Mouse (Mus musculus): ENCODE measurements around the gene Elp5. TPM values are rescaled to one million over a fixed set of nuclear protein-coding genes. Genes with fewer than 3 reads are reported as not detected.

Gene Elp5
- polyA plus RNA-seq, 1 experiment from 2014 or later: 127 TPM

DNA sequence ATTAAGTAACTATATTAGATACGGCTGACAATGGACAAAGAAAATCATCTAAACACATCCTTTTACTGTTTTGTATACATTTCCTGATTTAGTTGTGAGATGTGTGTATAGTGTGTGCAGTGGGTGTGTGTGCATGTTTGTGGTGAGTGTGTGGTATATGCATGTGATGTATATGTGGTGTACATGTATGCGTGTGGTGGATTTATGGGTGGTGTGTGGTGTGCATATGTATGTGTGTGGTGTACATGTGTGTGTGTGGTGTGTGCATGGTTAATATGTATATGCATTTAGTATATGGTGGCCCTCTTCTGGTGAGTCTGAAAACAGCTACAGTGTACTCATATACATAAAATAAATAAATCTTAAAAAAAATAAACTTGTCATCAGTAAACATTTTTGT is 54.8 kb downstream of the Elp5 start:
- Histone ChIP-seq H3K27ac (replicated peaks) (no peak overlapping the region), H3K9me3 (no peaks in the 10 kb centered on the region), H3K4me1 (peaks cover 3% of the 10 kb centered on the region), H3K36me3 (no peaks in the 10 kb centered on the region), H3K4me3 (no peak overlapping the region), H3K27me3 (no peaks in the 10 kb centered on the region), H3K4me2 (replicated peaks) (no peak overlapping the region), H3K9ac (replicated peaks) (no peak overlapping the region)
- 97% methylated on average over 2 of the region's 2 CpGs for WGBS
- ATAC-seq (ENCODE audit: low FRiP score, low read depth): no peak

DNA sequence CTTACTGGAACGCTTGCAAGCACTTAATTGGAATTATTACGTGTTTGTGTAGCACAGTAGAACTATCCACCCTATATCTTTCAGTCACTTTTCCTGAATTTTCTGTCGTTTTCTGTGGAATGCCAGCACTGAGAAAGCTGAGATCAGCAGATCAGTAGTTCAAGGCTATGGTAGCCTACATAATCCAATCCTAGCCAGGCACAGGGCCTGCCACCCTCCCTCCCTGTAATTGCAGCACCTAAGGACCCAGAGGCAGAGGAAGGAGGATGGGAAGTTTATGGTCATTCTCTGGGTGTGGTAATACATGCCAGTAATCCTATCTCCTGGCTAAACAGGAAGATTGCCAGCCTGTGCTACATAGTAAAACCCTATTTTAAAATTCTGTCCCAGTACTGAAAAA is 59.5 kb downstream of the Elp5 start:
- 69% methylated on average over 3 of the region's 3 CpGs for WGBS
- Histone ChIP-seq H3K4me3 (no peak overlapping the region), H3K4me2 (replicated peaks) (no peak overlapping the region), H3K9ac (replicated peaks) (no peak overlapping the region), H3K27ac (replicated peaks) (no peak overlapping the region), H3K27me3 (no peaks in the 10 kb centered on the region), H3K4me1 (peaks cover 22% of the 10 kb centered on the region), H3K36me3 (peaks cover 13% of the 10 kb centered on the region), H3K9me3 (no peaks in the 10 kb centered on the region)
- no peak for ATAC-seq (ENCODE audit: low FRiP score, low read depth)

DNA sequence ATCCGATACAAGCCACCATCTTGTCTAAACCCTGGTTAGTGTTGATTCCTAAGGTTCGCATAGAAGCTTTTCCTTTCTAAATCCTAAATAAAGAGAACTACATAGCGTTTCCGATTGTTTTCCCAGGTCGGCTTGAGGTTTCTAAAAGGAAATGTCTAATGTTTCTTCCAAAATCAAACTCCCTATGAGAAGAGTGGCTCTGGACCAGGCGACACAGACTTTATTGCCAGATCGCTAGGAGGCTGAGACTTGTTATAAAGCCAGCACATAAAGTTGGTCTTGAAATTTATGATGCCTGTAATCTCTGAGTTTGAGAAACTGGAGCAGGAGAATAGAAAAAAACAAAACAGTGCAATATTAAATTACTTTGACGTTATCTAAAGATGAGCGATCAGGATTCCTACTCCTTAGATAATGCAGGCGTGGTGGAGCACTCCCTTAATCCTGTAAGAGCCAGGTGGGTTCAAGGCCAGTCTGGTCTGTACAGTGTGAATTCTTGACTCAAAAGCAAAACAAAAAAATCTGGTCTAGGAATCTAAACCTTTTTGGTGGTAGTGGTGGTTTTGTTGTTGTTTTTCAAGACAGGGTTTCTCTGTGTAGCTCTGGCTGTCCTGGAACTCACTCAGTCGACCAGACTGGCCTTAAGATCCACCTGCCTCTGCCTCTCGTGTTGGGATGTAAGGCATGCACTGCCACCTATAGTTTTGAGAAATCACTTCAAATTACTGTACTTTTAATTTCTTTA is 60.1 kb downstream of the Elp5 start:
- WGBS: 5% methylated on average over 12 of the region's 12 CpGs
- peaks cover 19% of the 10 kb centered on the region for H3K36me3 ChIP-seq
- no peak for ATAC-seq (ENCODE audit: low FRiP score, low read depth)
- peak overlapping the region; percentile 98 for H3K4me3 ChIP-seq
- peaks cover 22% of the 10 kb centered on the region for H3K4me1 ChIP-seq
- peak overlapping the region; percentile 63 for H3K9ac ChIP-seq (replicated peaks)
- H3K9me3 ChIP-seq: no peaks in the 10 kb centered on the region
- no peaks in the 10 kb centered on the region for H3K27me3 ChIP-seq
- H3K27ac ChIP-seq (replicated peaks): peak overlapping the region; percentile 95
- H3K4me2 ChIP-seq (replicated peaks): peak overlapping the region; percentile 62

DNA sequence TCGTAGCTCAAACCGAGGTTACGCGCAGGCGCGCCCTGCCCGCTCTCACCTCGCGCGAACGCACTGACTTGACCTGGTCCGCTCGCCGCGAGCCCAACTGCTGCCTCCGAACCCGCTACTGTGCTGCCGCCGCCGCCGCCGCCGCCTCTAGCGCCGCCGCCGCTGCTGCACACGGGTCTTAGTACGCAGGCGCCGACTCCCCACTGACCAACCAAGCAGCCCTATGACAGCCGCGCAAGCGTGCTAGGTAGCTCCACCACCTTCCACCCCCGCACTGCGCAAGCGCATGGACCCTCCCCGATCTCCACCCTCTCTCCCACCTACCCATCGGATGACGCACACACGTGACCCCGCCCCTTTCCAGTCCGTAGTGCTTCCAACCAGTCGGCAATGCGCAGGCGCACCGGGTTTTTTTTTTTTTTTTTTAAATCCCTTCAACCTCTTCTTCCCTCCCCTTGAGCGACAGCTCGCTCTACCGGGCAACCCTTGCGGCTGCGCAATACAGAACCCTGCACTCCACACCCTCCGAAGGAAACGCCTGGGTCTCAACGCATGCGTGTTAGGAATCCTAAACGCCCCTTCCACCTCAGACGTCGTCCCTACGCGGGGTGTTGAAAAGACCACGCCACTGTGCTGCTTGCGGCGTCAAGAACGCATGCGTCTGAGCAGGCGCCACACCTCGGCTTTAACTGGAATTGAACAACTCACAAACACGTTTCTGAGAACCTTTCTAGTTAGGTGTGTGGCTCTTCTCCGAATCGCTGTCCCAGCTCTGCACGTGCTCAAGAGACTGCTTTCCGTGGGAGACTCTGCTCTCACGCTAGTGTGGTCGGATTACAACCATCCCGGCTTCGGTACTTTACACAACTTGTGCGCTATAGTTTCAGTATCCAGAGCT is 61.0 kb downstream of the Elp5 start, which contains the start of gene Eif5a:
Eif5a (minus strand) TSS at position 845 of the 898 bp plus-strand sequence.
- peaks cover 23% of the 10 kb centered on the region for H3K4me1 ChIP-seq
- H3K27me3 ChIP-seq: no peaks in the 10 kb centered on the region
- H3K9me3 ChIP-seq: no peaks in the 10 kb centered on the region
- WGBS: under 1% methylated on average over 78 of the region's 78 CpGs
- H3K36me3 ChIP-seq: peaks cover 27% of the 10 kb centered on the region
- H3K4me3 ChIP-seq: peak within 1 kb of the TSS; percentile 98
- peak within 1 kb of the TSS; percentile 95 for H3K27ac ChIP-seq (replicated peaks)
- H3K9ac ChIP-seq (replicated peaks): peak within 1 kb of the TSS; percentile 95
- ATAC-seq (ENCODE audit: low FRiP score, low read depth): peak; percentile 95
- H3K4me2 ChIP-seq (replicated peaks): peak within 1 kb of the TSS; percentile 96

DNA sequence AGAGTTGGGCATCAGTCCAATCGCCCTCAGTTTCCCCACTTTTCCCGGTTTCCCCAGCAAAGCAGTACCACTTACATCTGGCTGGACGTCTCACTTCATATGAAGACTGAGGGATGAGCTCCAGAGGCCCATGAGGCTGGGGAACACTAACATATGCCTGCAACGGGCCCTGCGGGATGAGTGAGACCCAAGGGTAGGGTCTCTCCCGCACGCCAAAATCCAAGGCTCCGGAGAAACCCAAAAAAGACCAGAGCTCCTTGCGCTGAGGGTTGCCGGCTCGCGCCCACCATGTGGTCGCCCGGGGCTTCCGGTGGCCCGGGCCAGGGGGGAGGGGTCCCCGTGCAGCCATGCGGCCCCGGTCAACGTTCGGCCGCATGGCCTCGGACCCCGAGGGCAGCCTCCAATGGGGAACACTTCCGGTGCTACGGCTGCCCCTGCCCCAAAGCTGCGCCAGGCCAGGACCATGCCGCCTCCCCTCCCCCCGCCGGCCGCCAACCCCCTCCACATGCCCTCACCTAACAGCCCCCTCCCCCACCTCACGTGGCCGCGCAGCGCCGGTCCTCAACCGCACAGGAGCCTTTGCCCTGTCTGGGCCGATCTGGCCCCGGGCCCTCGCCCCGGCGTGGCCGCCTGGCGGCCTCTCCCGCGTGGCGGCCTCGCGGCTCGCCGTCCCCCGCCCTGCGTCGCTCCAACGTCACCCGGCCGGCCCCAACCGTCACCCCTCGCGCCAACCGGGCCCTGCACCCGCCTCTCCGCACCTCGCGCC is 61.9 kb downstream of the Elp5 start:
- peak overlapping the region; percentile 95 for H3K9ac ChIP-seq (replicated peaks)
- ATAC-seq (ENCODE audit: low FRiP score, low read depth): peak; percentile 47
- peak overlapping the region; percentile 96 for H3K4me2 ChIP-seq (replicated peaks)
- no peaks in the 10 kb centered on the region for H3K27me3 ChIP-seq
- peak overlapping the region; percentile 95 for H3K27ac ChIP-seq (replicated peaks)
- no peaks in the 10 kb centered on the region for H3K9me3 ChIP-seq
- peaks cover 32% of the 10 kb centered on the region for H3K4me1 ChIP-seq
- WGBS: 1% methylated on average over 51 of the region's 65 CpGs
- H3K4me3 ChIP-seq: peak overlapping the region; percentile 98
- peaks cover 36% of the 10 kb centered on the region for H3K36me3 ChIP-seq

DNA sequence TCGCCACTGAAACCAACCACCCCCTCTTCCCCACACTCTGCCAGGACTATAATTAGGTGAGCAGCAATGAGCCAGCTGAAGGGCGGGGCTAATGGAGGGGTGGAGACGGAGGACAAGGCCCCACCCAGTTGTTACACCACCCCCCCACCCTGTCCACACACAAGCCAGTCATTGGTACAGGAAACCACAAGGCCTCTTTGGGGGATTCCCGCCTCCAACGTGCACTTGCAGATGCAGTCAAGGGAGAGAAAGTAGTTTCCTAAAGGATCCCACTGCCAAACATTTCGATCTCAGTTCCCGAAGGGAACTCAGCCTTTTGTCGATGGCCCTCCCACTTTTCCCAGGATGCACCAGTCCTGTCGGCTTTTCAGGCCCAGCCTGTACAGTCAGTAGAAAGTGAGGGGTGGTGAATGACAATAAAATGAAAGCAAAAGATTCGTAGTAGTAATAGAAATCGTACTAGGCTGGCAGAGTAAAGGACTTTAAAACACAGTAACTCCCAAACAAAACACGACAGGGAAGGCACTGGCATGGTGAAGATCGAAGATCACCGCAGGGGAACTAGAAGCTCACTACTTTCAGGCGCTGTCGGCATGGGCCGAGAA is 62.6 kb downstream of the Elp5 start:
- WGBS: 2% methylated on average over 17 of the region's 17 CpGs
- no peak for ATAC-seq (ENCODE audit: low FRiP score, low read depth)
- Histone ChIP-seq H3K27ac (replicated peaks) (peak overlapping the region; percentile 95), H3K4me2 (replicated peaks) (peak overlapping the region; percentile 96), H3K27me3 (no peaks in the 10 kb centered on the region), H3K9me3 (no peaks in the 10 kb centered on the region), H3K36me3 (peaks cover 41% of the 10 kb centered on the region), H3K4me3 (peak overlapping the region; percentile 98), H3K9ac (replicated peaks) (peak overlapping the region; percentile 95), H3K4me1 (peaks cover 39% of the 10 kb centered on the region)

DNA sequence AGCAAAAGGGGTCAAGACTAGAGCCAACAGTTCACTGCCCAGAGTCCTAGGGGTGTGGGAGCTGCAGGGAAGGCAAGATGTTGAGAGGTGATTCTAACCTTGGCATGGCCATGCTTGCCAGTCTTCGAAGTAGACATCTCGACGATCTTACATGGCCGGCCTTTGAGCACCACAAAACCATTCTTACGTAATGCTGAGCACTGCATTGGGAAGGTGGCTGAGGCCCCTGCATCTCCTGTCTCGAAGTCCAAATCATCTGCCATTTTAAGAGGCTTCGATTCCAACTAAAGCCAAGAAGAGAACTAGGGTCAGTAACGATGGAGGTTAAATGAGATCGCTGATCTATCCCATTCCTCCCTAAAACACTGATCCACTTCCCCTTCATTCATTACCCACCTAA is 63.3 kb downstream of the Elp5 start:
- Histone ChIP-seq H3K27ac (replicated peaks) (peak overlapping the region; percentile 95), H3K9me3 (no peaks in the 10 kb centered on the region), H3K9ac (replicated peaks) (peak overlapping the region; percentile 95; the same call in 1 of the 2 replicates), H3K36me3 (peaks cover 41% of the 10 kb centered on the region), H3K27me3 (no peaks in the 10 kb centered on the region), H3K4me3 (peak overlapping the region; percentile 98), H3K4me2 (replicated peaks) (peak overlapping the region; percentile 96), H3K4me1 (peaks cover 45% of the 10 kb centered on the region)
- no peak for ATAC-seq (ENCODE audit: low FRiP score, low read depth)
- 80% methylated on average over 9 of the region's 9 CpGs for WGBS

MicroRNAs encoded within 50 kb of the gene (microRNA counts, 519-probe panel; counts per million panel counts)
- microRNA mmu-miR-324-3p: not detected
- 4,470 counts per million, percentile 32 among the panel's probes with 10 or more counts for microRNA mmu-miR-324-5p

Small RNA genes within 50 kb of the gene (microRNA-seq; reads per million reads assigned to microRNA genes)
- not detected for gene Gm44349
- 4,823 reads per million, percentile 90 among the genes with 10 or more reads in this experiment for gene Mir324

Other genes with a start within 250 kb of the Elp5 start
- 32.0 and 37.1 TPM in 2 replicates for gene Polr2a, start 223.9 kb downstream of the Elp5 start, polyA plus RNA-seq (2016; fragmentation: Nextera tagmentation; extraction: Ambion mirVana)
- 0.18 and 0.27 TPM in 2 replicates for gene Slc35g3, start 220.5 kb downstream of the Elp5 start, polyA plus RNA-seq (2016; fragmentation: Nextera tagmentation; extraction: Ambion mirVana)
- 2.0 TPM in 2 replicates for gene Zbtb4, start 216.6 kb downstream of the Elp5 start, polyA plus RNA-seq (2016; fragmentation: Nextera tagmentation; extraction: Ambion mirVana)
- 1.3 and 1.7 TPM in 2 replicates for gene Chrnb1, start 186.6 kb downstream of the Elp5 start, polyA plus RNA-seq (2016; fragmentation: Nextera tagmentation; extraction: Ambion mirVana)
- gene Fgf11, start 180.7 kb downstream of the Elp5 start, polyA plus RNA-seq (2016; fragmentation: Nextera tagmentation; extraction: Ambion mirVana): 2.7 and 2.9 TPM in 2 replicates
- gene Tmem102, start 176.9 kb downstream of the Elp5 start, polyA plus RNA-seq (2016; fragmentation: Nextera tagmentation; extraction: Ambion mirVana): 0.42 and 1.2 TPM in 2 replicates
- not detected in 2 replicates for gene Gm39566, start 167.2 kb downstream of the Elp5 start, polyA plus RNA-seq (2016; fragmentation: Nextera tagmentation; extraction: Ambion mirVana)
- not detected in 2 replicates for gene Spem2, start 164.1 kb downstream of the Elp5 start, polyA plus RNA-seq (2016; fragmentation: Nextera tagmentation; extraction: Ambion mirVana)
- gene Spem1, start 160.3 kb downstream of the Elp5 start, polyA plus RNA-seq (2016; fragmentation: Nextera tagmentation; extraction: Ambion mirVana): 0.46 TPM in 1 of 2 replicates, not detected in the other
- gene Nlgn2, start 144.7 kb downstream of the Elp5 start, polyA plus RNA-seq (2016; fragmentation: Nextera tagmentation; extraction: Ambion mirVana): 14.2 and 14.6 TPM in 2 replicates
- 284 and 302 TPM in 2 replicates for gene Tmem256, start 144.0 kb downstream of the Elp5 start, polyA plus RNA-seq (2016; fragmentation: Nextera tagmentation; extraction: Ambion mirVana)
- 62.9 and 70.1 TPM in 2 replicates for gene Plscr3, start 136.1 kb downstream of the Elp5 start, polyA plus RNA-seq (2016; fragmentation: Nextera tagmentation; extraction: Ambion mirVana)
- 0.19 and 0.21 TPM in 2 replicates for gene Tnk1, start 123.8 kb downstream of the Elp5 start, polyA plus RNA-seq (2016; fragmentation: Nextera tagmentation; extraction: Ambion mirVana)
- gene Tmem95, start 104.5 kb downstream of the Elp5 start, polyA plus RNA-seq (2016; fragmentation: Nextera tagmentation; extraction: Ambion mirVana): not detected in 2 replicates
- 2.7 and 3.3 TPM in 2 replicates for gene Kctd11, start 101.1 kb downstream of the Elp5 start, polyA plus RNA-seq (2016; fragmentation: Nextera tagmentation; extraction: Ambion mirVana)
- gene Acap1, start 87.0 kb downstream of the Elp5 start, polyA plus RNA-seq (2016; fragmentation: Nextera tagmentation; extraction: Ambion mirVana): 0.50 and 0.73 TPM in 2 replicates
- 21.8 and 23.2 TPM in 2 replicates for gene 2810408A11Rik, start 81.5 kb downstream of the Elp5 start, polyA plus RNA-seq (2016; fragmentation: Nextera tagmentation; extraction: Ambion mirVana)
- gene Neurl4, start 81.4 kb downstream of the Elp5 start, polyA plus RNA-seq (2016; fragmentation: Nextera tagmentation; extraction: Ambion mirVana): 17.4 and 19.3 TPM in 2 replicates
- gene Gps2, start 68.6 kb downstream of the Elp5 start, polyA plus RNA-seq (2016; fragmentation: Nextera tagmentation; extraction: Ambion mirVana): 93.1 and 97.6 TPM in 2 replicates
- 1,395 and 1,465 TPM in 2 replicates for gene Eif5a, start 60.6 kb downstream of the Elp5 start, polyA plus RNA-seq (2016; fragmentation: Nextera tagmentation; extraction: Ambion mirVana)
- 5.0 and 5.6 TPM in 2 replicates for gene Ybx2, start 46.7 kb downstream of the Elp5 start, polyA plus RNA-seq (2016; fragmentation: Nextera tagmentation; extraction: Ambion mirVana)
- 8.9 and 9.9 TPM in 2 replicates for gene Slc2a4, start 34.3 kb downstream of the Elp5 start, polyA plus RNA-seq (2016; fragmentation: Nextera tagmentation; extraction: Ambion mirVana)
- gene Cldn7, start 17.7 kb downstream of the Elp5 start, polyA plus RNA-seq (2016; fragmentation: Nextera tagmentation; extraction: Ambion mirVana): 2.9 and 3.7 TPM in 2 replicates
- gene Ctdnep1, start 1.4 kb downstream of the Elp5 start, polyA plus RNA-seq (2016; fragmentation: Nextera tagmentation; extraction: Ambion mirVana): 21.4 and 27.5 TPM in 2 replicates
- 552 and 567 TPM in 2 replicates for gene Gabarap, start 8.6 kb upstream of the Elp5 start, polyA plus RNA-seq (2016; fragmentation: Nextera tagmentation; extraction: Ambion mirVana)
- 89.4 and 96.5 TPM in 2 replicates for gene Phf23, start 13.3 kb upstream of the Elp5 start, polyA plus RNA-seq (2016; fragmentation: Nextera tagmentation; extraction: Ambion mirVana)
- gene Dvl2, start 18.1 kb upstream of the Elp5 start, polyA plus RNA-seq (2016; fragmentation: Nextera tagmentation; extraction: Ambion mirVana): 45.3 and 49.2 TPM in 2 replicates
- gene Acadvl, start 32.9 kb upstream of the Elp5 start, polyA plus RNA-seq (2016; fragmentation: Nextera tagmentation; extraction: Ambion mirVana): 50.7 and 57.9 TPM in 2 replicates
- 23.9 and 30.2 TPM in 2 replicates for gene Dlg4, start 34.4 kb upstream of the Elp5 start, polyA plus RNA-seq (2016; fragmentation: Nextera tagmentation; extraction: Ambion mirVana)
- gene Asgr1, start 71.6 kb upstream of the Elp5 start, polyA plus RNA-seq (2016; fragmentation: Nextera tagmentation; extraction: Ambion mirVana): 0.33 and 0.89 TPM in 2 replicates
- gene Asgr2, start 110.1 kb upstream of the Elp5 start, polyA plus RNA-seq (2016; fragmentation: Nextera tagmentation; extraction: Ambion mirVana): not detected in 2 replicates
- gene Mgl2, start 147.8 kb upstream of the Elp5 start, polyA plus RNA-seq (2016; fragmentation: Nextera tagmentation; extraction: Ambion mirVana): 0.47 and 1.0 TPM in 2 replicates
- 0.58 and 1.3 TPM in 2 replicates for gene Clec10a, start 173.7 kb upstream of the Elp5 start, polyA plus RNA-seq (2016; fragmentation: Nextera tagmentation; extraction: Ambion mirVana)
- 1.9 and 2.8 TPM in 2 replicates for gene Slc16a11, start 230.2 kb upstream of the Elp5 start, polyA plus RNA-seq (2016; fragmentation: Nextera tagmentation; extraction: Ambion mirVana)
- 19.0 and 19.5 TPM in 2 replicates for gene Slc16a13, start 238.5 kb upstream of the Elp5 start, polyA plus RNA-seq (2016; fragmentation: Nextera tagmentation; extraction: Ambion mirVana)
- 5.2 and 5.4 TPM in 2 replicates for gene Bcl6b, start 247.3 kb upstream of the Elp5 start, polyA plus RNA-seq (2016; fragmentation: Nextera tagmentation; extraction: Ambion mirVana)